Mouse (Mus musculus): ENCODE data around the gene Vwa2. TPM values are rescaled to one million over a fixed set of nuclear protein-coding genes. Genes with fewer than 3 reads are reported as not detected.

Gene Vwa2
- total RNA-seq (2021) = under 1 TPM in 1 of 2 experiments, not detected in 1; 0.11 TPM
- long read RNA-seq, experiment 1, full-length matches to known transcripts = 1 of 1 reads
- long read RNA-seq, experiment 1, partial matches to known transcripts = 0 of 1 reads
- long read RNA-seq, experiment 1, other reads (novel, unspliced or antisense) = 0 of 1 reads
- long read RNA-seq, experiment 2, partial matches to known transcripts = 1 of 1 reads
- long read RNA-seq, experiment 2, other reads (novel, unspliced or antisense) = 0 of 1 reads

- peak in 1 of 2 experiments; percentile 20 for DNase-seq (ENCODE audit: low spot score in 2 of 2)
- intact Hi-C loops (cut with DNase I) = loop anchor here (10.0 kb wide), 1 partner anchor 1019 kb away; no protein-coding TSS in a partner anchor
Observed at GRCm38 (mm10) chr19:56873816-56874600, at the start of gene Vwa2. Gene Vwa2 (plus strand): TSS chr19:56874249.

- intact Hi-C loops (cut with DNase I) = loop anchor here (10.0 kb wide), 1 partner anchor 189 kb away; no protein-coding TSS in a partner anchor
- no peak for DNase-seq (ENCODE audit: low spot score in 2 of 2)
Observed at GRCm38 (mm10) chr19:56826047-56826631, 47.9 kb upstream of the Vwa2 start, which contains the start of gene Tdrd1. Gene Tdrd1 (plus strand): TSS chr19:56826209.

GRCm38 (mm10) chr19:56828305-56828704 lies 45.7 kb upstream of the Vwa2 start:
- DNase-seq (ENCODE audit: low spot score in 2 of 2) = no peak
- intact Hi-C loops (cut with DNase I) = loop anchor here (10.0 kb wide), 1 partner anchor 186 kb away; no protein-coding TSS in a partner anchor

GRCm38 (mm10) chr19:56829267-56829666 lies 44.8 kb upstream of the Vwa2 start:
- DNase-seq (ENCODE audit: low spot score in 2 of 2) = no peak
- intact Hi-C loops (cut with DNase I) = loop anchor here (10.0 kb wide), 1 partner anchor 186 kb away; no protein-coding TSS in a partner anchor

- DNase-seq (ENCODE audit: low spot score in 2 of 2) = no peak
- intact Hi-C loops (cut with DNase I) = no loop called here
Observed at GRCm38 (mm10) chr19:56830163-56830562, 43.9 kb upstream of the Vwa2 start.

GRCm38 (mm10) chr19:56835340-56835739 lies 38.7 kb upstream of the Vwa2 start:
- no peak for DNase-seq (ENCODE audit: low spot score in 2 of 2)
- intact Hi-C loops (cut with DNase I) = no loop called here

- intact Hi-C loops (cut with DNase I) = no loop called here
- no peak for DNase-seq (ENCODE audit: low spot score in 2 of 2)
Observed at GRCm38 (mm10) chr19:56838942-56839706, 34.9 kb upstream of the Vwa2 start.

- intact Hi-C loops (cut with DNase I) = no loop called here
- no peak for DNase-seq (ENCODE audit: low spot score in 2 of 2)
Observed at GRCm38 (mm10) chr19:56842974-56843373, 31.1 kb upstream of the Vwa2 start.

- no peak for DNase-seq (ENCODE audit: low spot score in 2 of 2)
- intact Hi-C loops (cut with DNase I) = no loop called here
Observed at GRCm38 (mm10) chr19:56852590-56852989, 21.5 kb upstream of the Vwa2 start.

GRCm38 (mm10) chr19:56856455-56856854 lies 17.6 kb upstream of the Vwa2 start:
- DNase-seq (ENCODE audit: low spot score in 2 of 2) = no peak
- intact Hi-C loops (cut with DNase I) = no loop called here

- intact Hi-C loops (cut with DNase I) = no loop called here
- DNase-seq (ENCODE audit: low spot score in 2 of 2) = no peak
Observed at GRCm38 (mm10) chr19:56867701-56868100, 6.3 kb upstream of the Vwa2 start.

- no peak for DNase-seq (ENCODE audit: low spot score in 2 of 2)
- intact Hi-C loops (cut with DNase I) = loop anchor here (10.0 kb wide), 1 partner anchor 1020 kb away; no protein-coding TSS in a partner anchor
Observed at GRCm38 (mm10) chr19:56874601-56875315, 709 bp downstream of the Vwa2 start.

- intact Hi-C loops (cut with DNase I) = loop anchor here (10.0 kb wide), 1 partner anchor 1023 kb away; no protein-coding TSS in a partner anchor
Observed at GRCm38 (mm10) chr19:56877364-56877763, 3.3 kb downstream of the Vwa2 start.

GRCm38 (mm10) chr19:56887879-56888278 lies 13.8 kb downstream of the Vwa2 start:
- peak in 1 of 2 experiments; percentile 33 for DNase-seq (ENCODE audit: low spot score in 2 of 2)
- intact Hi-C loops (cut with DNase I) = no loop called here

More at GRCm38 (mm10) chr19:56877364-56877763, 3.3 kb downstream of the Vwa2 start:
- no peak for DNase-seq (ENCODE audit: low spot score in 2 of 2)

GRCm38 (mm10) chr19:56888654-56889053 lies 14.6 kb downstream of the Vwa2 start:
- DNase-seq (ENCODE audit: low spot score in 2 of 2) = no peak
- intact Hi-C loops (cut with DNase I) = no loop called here

GRCm38 (mm10) chr19:56891438-56891837 lies 17.4 kb downstream of the Vwa2 start:
- intact Hi-C loops (cut with DNase I) = no loop called here

GRCm38 (mm10) chr19:56892586-56892985 lies 18.5 kb downstream of the Vwa2 start:
- intact Hi-C loops (cut with DNase I) = no loop called here
- no peak for DNase-seq (ENCODE audit: low spot score in 2 of 2)

More at GRCm38 (mm10) chr19:56891438-56891837, 17.4 kb downstream of the Vwa2 start:
- DNase-seq (ENCODE audit: low spot score in 2 of 2) = no peak

- intact Hi-C loops (cut with DNase I) = no loop called here
- no peak for DNase-seq (ENCODE audit: low spot score in 2 of 2)
Observed at GRCm38 (mm10) chr19:56893326-56893725, 19.3 kb downstream of the Vwa2 start.

GRCm38 (mm10) chr19:56897654-56898053 lies 23.6 kb downstream of the Vwa2 start:
- intact Hi-C loops (cut with DNase I) = no loop called here
- DNase-seq (ENCODE audit: low spot score in 2 of 2) = no peak

All from left cerebral cortex, postnatal 14 days (tissue).